Mouse (Mus musculus) embryonic facial prominence, embryonic 15.5 days (tissue): ENCODE results near the gene Glod4. TPM values are rescaled to one million over a fixed set of nuclear protein-coding genes. Genes with fewer than 3 reads are reported as not detected.
A peak's percentile ranks its signal among the peaks of the same experiment; 100 is the strongest.

Source experiments
- ATAC-seq: fragments of 200-750 bp; cut with Nextera tagmentation; 2 replicates; pipeline ENCODE4 v1.8.0; 2017; ENCODE audit warnings: low read depth, moderate TSS enrichment; ENCODE audit not compliant: insufficient number of reproducible peaks, low FRiP score, low TSS enrichment
- H3K27ac ChIP-seq: fragments of 300-500 bp; sonication (generic); replicated peaks from 2 replicates; pipeline ENCODE4 v1.5.1; 2015; ENCODE audit warnings: mild to moderate bottlenecking, inconsistent platforms
- H3K27me3 ChIP-seq: fragments of 300-500 bp; sonication (generic); 2 replicates; pipeline ENCODE4 v1.6.1; 2015; ENCODE audit warnings: inconsistent platforms
- H3K36me3 ChIP-seq: fragments of 300-500 bp; sonication (generic); 2 replicates; pipeline ENCODE4 v1.6.1; 2015; ENCODE audit warnings: mild to moderate bottlenecking, inconsistent platforms
- H3K4me1 ChIP-seq: fragments of 300-500 bp; sonication (generic); 2 replicates; pipeline ENCODE4 v1.6.1; 2015; ENCODE audit warnings: inconsistent platforms
- H3K4me2 ChIP-seq: fragments of 300-500 bp; sonication (generic); replicated peaks from 2 replicates; pipeline ENCODE4 v1.6.1; 2015; ENCODE audit warnings: mild to moderate bottlenecking, inconsistent platforms
- H3K4me3 ChIP-seq: fragments of 300-500 bp; sonication (generic); replicated peaks from 2 replicates; pipeline ENCODE4 v1.5.1; 2015; ENCODE audit warnings: mild to moderate bottlenecking, inconsistent platforms
- H3K9ac ChIP-seq: fragments of 300-500 bp; sonication (generic); 2 replicates; pipeline ENCODE4 v1.6.1; 2015; ENCODE audit warnings: inconsistent platforms
- H3K9me3 ChIP-seq: fragments of 300-500 bp; sonication (generic); replicated peaks from 2 replicates; pipeline ENCODE4 v1.6.1; 2016; ENCODE audit warnings: inconsistent platforms
- WGBS: fragments of 180-500 bp; shearing (Covaris S2); methylation state at CpG from one replicate; pipeline ENCODE4 v1.1.7; 2015; 5-methylcytosine and 5-hydroxymethylcytosine counted together
- polyA plus RNA-seq: library from polyadenylated mRNA; unstranded; fragments of >200 nt; fragmentation: Nextera tagmentation; extraction: Ambion mirVana; gene quantifications from 2 replicates; pipeline ENCODE4 v1.2.1, GENCODE M21; 2015

The Glod4 gene
- polyA plus RNA-seq, 1 experiment from 2014 or later, result 126 TPM

GRCm38 (mm10) chr11:76074296-76075093 lies 169.0 kb downstream of the Glod4 start:
- no peak overlapping the region for H3K4me3 ChIP-seq
- H3K36me3 ChIP-seq, result peaks cover 18% of the 10 kb centered on the region
- H3K27me3 ChIP-seq, result no peaks in the 10 kb centered on the region
- H3K27ac ChIP-seq, result peak overlapping the region; percentile 44; the same call in 1 of the 2 replicates
- H3K4me1 ChIP-seq, result peaks cover 19% of the 10 kb centered on the region
- WGBS, result 35% methylated on average over 11 of the region's 11 CpGs
- no peak overlapping the region for H3K4me2 ChIP-seq
- H3K9me3 ChIP-seq, result no peaks in the 10 kb centered on the region
- peak; percentile 64 for ATAC-seq
- no peak overlapping the region for H3K9ac ChIP-seq

Other genes with a start within 250 kb of the Glod4 start
- 12.7 and 19.2 TPM in 2 replicates for gene 1700016K19Rik, start 243.8 kb downstream of the Glod4 start, polyA plus RNA-seq
- 55.6 and 56.7 TPM in 2 replicates for gene Rflnb, start 215.9 kb downstream of the Glod4 start, polyA plus RNA-seq
- gene Vps53, start 64.1 kb downstream of the Glod4 start, polyA plus RNA-seq, result 40.3 TPM in 2 replicates
- gene Fam57a, start 64.1 kb downstream of the Glod4 start, polyA plus RNA-seq, result 57.4 and 74.0 TPM in 2 replicates
- 1.3 and 2.3 TPM in 2 replicates for gene Dbil5, start 26.1 kb downstream of the Glod4 start, polyA plus RNA-seq
- gene Gemin4, start 26.1 kb downstream of the Glod4 start, polyA plus RNA-seq, result 26.3 and 30.1 TPM in 2 replicates
- gene Mrm3, start within 50 bp of the Glod4 start, polyA plus RNA-seq, result 23.8 and 24.3 TPM in 2 replicates
- gene Nxn, start 155.4 kb upstream of the Glod4 start, polyA plus RNA-seq, result 72.1 and 74.8 TPM in 2 replicates
- 101 and 106 TPM in 2 replicates for gene Timm22, start 163.2 kb upstream of the Glod4 start, polyA plus RNA-seq